Mouse (Mus musculus) gastrocnemius, adult 8-10 months (tissue): ENCODE measurements around the gene 4930558C23Rik. TPM values are rescaled to one million over a fixed set of nuclear protein-coding genes. Genes with fewer than 3 reads are reported as not detected.
A peak's percentile ranks its signal among the peaks of the same experiment; 100 is the strongest.
"Not testable (repeated sequence)": the region's sequence is repeated elsewhere in the genome, so short reads cannot be mapped to it uniquely, and the experiment has no call there.

Source experiments
- DNase-seq, 2 experiments: peaks; one replicate each; pipeline ENCODE4 v3.0.0; 2022; ENCODE audit warnings: low spot score in 2 of 2
- total RNA-seq, 4 experiments: library from RNA; stranded (reverse); gene quantifications; 2 replicates each; pipeline ENCODE4 v1.2.4; 2022

Gene 4930558C23Rik
- total RNA-seq, 4 experiments from 2014 or later: 0.92 TPM; not detected in 3

DNA sequence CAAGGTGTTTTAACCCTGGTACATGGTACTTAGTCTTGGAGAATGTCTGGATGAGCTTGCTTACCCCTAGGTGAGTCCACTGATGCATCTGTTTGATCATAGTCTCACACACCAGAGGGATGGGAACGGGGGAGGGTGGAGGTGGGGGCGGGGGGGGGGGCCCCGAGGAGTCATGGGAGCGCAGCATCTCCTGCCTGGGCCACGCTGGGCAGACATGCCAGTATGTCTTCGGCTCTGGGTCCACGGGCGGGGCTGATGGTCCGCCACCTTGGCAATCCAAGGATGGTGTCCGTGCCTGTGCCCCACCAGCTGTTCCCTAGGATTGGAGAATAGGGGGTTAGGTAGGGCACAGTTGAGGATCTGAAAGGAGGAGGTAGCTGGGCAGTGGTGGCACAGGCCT is 29.4 kb downstream of the 4930558C23Rik start:
- DNase-seq: no peak

DNA sequence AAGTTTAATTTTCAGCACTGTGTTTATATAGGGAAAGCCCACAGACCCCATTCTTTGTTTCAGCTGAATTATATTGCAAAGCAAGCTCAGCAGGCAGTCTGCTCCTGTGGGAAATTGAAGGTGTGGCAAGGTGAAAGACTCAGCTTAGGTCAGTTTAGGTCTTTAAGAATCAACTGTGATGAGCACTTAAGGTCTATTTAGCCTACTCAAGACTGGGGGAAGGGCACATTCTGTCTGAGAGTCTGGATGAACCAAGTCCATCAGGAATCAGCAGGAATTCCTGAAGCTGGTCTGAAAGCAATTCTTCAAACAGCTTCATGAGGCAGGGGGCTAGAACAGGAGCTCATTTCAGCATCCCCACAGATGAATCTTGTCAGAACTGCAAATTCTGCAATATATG is 32.5 kb downstream of the 4930558C23Rik start:
- DNase-seq: no peak

- DNase-seq: not testable (repeated sequence)
Observed at GRCm38 (mm10) chr3:95360276-95360675, 42.4 kb downstream of the 4930558C23Rik start.

GRCm38 (mm10) chr3:95357746-95358145 is 44.9 kb downstream of the 4930558C23Rik start:
- no peak for DNase-seq

- peak; percentile 86 to 89 for DNase-seq
Observed at GRCm38 (mm10) chr3:95356701-95357449, 45.8 kb downstream of the 4930558C23Rik start, which contains the start of gene Setdb1. Gene Setdb1 (minus strand): TSS chr3:95357202.

- DNase-seq: not testable (repeated sequence)
Observed at GRCm38 (mm10) chr3:95355911-95356544, 46.6 kb downstream of the 4930558C23Rik start.

DNA sequence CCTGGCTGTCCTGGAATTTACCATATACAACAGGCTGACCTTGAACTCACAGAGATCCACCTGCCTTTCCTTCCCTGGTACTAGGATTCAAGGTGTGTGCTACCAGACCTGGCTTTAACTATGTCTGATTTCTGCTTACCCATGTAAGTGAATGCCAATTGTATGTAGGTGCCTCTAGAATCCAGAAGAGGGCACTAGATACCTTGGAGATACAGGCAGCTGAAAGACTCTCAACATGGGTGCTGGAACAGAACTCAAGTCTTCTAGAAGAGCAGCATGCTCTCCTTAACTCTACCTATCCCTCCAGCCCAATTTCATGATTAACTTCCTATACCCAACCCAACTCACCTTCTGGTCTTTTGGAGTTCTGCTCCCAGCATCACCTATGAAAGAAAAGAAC is 53.1 kb downstream of the 4930558C23Rik start:
- DNase-seq: no peak

DNA sequence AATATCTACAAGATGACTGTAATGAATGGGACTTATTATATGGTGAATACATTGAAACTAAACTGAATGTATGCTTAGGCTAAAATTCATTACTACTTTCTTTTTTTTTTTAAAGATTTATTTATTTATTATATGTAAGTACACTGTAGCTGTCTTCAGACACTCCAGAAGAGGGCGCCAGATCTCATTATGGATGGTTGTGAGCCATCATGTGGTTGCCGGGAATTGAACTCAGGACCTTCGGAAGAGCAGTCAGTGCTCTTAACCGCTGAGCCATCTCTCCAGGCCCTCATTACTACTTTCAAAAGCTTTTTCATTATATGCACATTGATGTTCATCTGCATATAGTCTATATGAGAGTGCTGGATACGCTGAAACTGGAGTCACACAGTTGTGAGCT is 54.3 kb downstream of the 4930558C23Rik start:
- DNase-seq: not testable (repeated sequence)

DNA sequence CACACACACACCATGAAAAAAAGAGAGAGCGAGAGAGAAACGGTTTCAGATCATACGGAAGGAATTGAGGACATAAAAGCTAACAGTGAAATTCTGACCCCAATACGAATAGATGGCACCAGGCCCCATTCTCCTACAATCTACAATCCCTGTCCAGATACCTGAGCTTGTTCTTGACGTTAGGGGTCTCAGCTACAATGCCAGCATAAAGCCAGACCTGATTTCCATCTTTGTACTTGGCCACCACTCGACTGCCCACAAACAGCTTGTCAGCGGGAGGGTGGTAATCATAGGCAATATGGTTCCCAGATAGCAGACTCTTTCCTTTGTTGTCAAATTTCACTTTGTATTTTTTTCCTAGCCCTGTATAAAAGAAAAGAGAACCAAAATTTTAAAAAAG is 56.2 kb downstream of the 4930558C23Rik start:
- no peak for DNase-seq

DNA sequence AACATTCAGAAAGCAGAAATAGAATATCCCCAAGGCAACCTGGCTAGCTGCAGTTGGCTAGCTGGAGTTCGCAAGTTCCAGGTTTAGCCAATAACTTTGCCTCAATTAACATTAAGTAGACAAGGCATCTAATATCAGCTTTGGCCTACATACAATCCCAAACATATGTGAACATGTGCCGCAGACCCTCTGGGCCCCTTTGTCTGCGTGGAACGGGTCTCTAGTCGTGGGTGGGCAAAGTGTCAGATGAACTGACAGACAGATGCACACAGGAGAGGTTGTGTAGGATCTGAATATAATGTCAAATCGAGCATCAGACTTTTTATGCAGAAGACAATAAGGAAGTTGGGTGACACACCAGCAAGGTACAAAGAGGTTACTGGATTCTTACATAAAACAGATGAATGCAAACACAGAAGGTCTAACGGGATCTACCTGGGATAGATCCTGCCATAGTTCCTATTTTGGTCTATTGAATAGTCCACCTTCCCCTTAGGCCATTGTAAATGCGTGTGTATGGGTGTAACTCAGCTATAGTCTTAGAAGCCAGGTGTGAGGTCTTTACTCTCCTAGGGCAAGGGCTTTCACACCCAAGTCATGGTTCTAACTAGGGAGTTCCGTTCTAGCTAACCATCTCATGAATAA is 59.2 kb downstream of the 4930558C23Rik start:
- not testable (repeated sequence) for DNase-seq

DNA sequence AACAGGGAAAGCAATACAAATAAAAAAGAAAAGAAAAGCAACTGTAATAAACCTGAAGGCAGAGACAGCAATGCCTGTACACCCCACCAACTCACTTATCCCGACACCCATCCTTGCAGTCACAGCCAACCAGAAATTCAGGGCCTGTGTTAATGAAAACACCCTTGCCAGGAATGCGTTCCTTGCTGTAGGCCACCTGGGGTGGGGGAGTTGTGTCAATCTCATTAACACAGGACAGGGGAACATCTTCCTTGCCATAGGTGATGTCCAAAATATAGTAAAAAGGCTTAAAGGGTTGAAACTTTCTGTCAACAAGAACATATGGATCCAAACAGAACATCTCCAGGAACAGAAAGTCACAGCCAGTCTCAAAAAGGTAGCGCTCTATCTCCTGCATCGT is 64.4 kb downstream of the 4930558C23Rik start:
- DNase-seq: no peak

DNA sequence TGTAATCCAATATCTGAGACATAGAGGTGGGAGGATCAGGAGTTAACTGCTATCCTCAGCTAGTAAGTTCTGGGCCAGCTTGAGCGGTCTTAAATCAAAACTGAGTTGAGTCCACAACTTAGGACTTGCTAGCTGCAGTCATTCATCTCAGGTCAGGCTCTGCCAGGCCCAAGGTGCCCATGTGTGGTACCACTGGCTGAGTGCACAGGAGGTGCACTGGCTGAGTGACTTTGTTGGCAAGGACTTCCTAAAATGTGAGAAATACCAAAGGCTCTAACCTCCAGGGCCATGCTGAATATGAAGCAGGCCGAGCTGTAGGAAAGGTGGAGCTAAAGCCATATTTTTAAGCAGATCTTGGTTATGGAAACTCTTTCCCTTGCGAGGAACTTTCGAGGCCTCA is 65.3 kb downstream of the 4930558C23Rik start:
- no peak for DNase-seq

Other genes starting within 250 kb of the 4930558C23Rik start
- 10 to 100 TPM; 67.3 to 91.3 (median 87.4) TPM for gene Sema6c, start 242.4 kb downstream of the 4930558C23Rik start, total RNA-seq
- gene Gabpb2, start 184.9 kb downstream of the 4930558C23Rik start, total RNA-seq: 1 to 10 TPM; 7.2 to 9.1 (median 7.6) TPM
- 10 to 100 TPM; 13.7 to 18.3 (median 15.0) TPM for gene Cdc42se1, start 174.1 kb downstream of the 4930558C23Rik start, total RNA-seq
- 100 to 1,000 TPM in 1 of 4 experiments, 10 to 100 TPM in 3; 69.6 to 108 (median 87.4) TPM for gene Mllt11, start 170.7 kb downstream of the 4930558C23Rik start, total RNA-seq
- not detected for gene Gm128, start 161.2 kb downstream of the 4930558C23Rik start, total RNA-seq
- not detected for gene Bnipl, start 151.6 kb downstream of the 4930558C23Rik start, total RNA-seq
- 10 to 100 TPM; 25.4 to 29.7 (median 27.8) TPM for gene Mindy1, start 121.5 kb downstream of the 4930558C23Rik start, total RNA-seq
- gene Prune1, start 120.8 kb downstream of the 4930558C23Rik start, total RNA-seq: 10 to 100 TPM; 47.7 to 58.8 (median 53.5) TPM
- gene Anxa9, start 95.7 kb downstream of the 4930558C23Rik start, total RNA-seq: not detected
- 10 to 100 TPM; 13.1 to 16.7 (median 15.3) TPM for gene Cers2, start 88.0 kb downstream of the 4930558C23Rik start, total RNA-seq
- 10 to 100 TPM in 2 of 4 experiments, 1 to 10 TPM in 2; 8.4 to 10.7 (median 10.1) TPM for gene Setdb1, start 45.6 kb downstream of the 4930558C23Rik start, total RNA-seq
- gene Arnt, start 31.5 kb upstream of the 4930558C23Rik start, total RNA-seq: 10 to 100 TPM; 45.0 to 51.9 (median 46.6) TPM
- 1 to 10 TPM; 1.5 to 5.8 (median 3.1) TPM for gene Ctsk, start 96.4 kb upstream of the 4930558C23Rik start, total RNA-seq
- gene Ctss, start 123.9 kb upstream of the 4930558C23Rik start, total RNA-seq: 1 to 10 TPM in 2 of 4 experiments, under 1 TPM in 2; 0.61 to 3.8 (median 2.0) TPM
- not detected for gene Hormad1, start 156.8 kb upstream of the 4930558C23Rik start, total RNA-seq
- gene Golph3l, start 186.1 kb upstream of the 4930558C23Rik start, total RNA-seq: 10 to 100 TPM; 10.4 to 14.3 (median 11.3) TPM
- gene Ensa, start 222.2 kb upstream of the 4930558C23Rik start, total RNA-seq: 100 to 1,000 TPM; 104 to 118 (median 108) TPM